Mouse (Mus musculus) hindbrain, embryonic 10.5 days (tissue): Measurements from ENCODE around the gene Tmem25. TPM values are rescaled to one million over a fixed set of nuclear protein-coding genes. Genes with fewer than 3 reads are reported as not detected.
"Not testable (repeated sequence)": the region's sequence is repeated elsewhere in the genome, so short reads cannot be mapped to it uniquely, and the experiment has no call there.

Experiments used
- DNase-seq: peaks from one replicate; pipeline ENCODE4 v3.0.0-alpha.2; 2017; ENCODE audit warnings: low spot score
- H3K27ac ChIP-seq: fragments of 300-500 bp; sonication (generic); 2 replicates; pipeline ENCODE4 v1.5.1; 2016; ENCODE audit warnings: mild to moderate bottlenecking, moderate library complexity
- H3K27me3 ChIP-seq: fragments of 300-500 bp; sonication (generic); 2 replicates; pipeline ENCODE4 v1.6.1; 2016; ENCODE audit warnings: mild to moderate bottlenecking; ENCODE audit not compliant: poor library complexity, insufficient read depth, severe bottlenecking
- H3K36me3 ChIP-seq: fragments of 300-500 bp; sonication (generic); 2 replicates; pipeline ENCODE4 v1.6.1; 2016; ENCODE audit warnings: mild to moderate bottlenecking, moderate library complexity
- H3K4me1 ChIP-seq: fragments of 300-500 bp; sonication (generic); replicated peaks from 2 replicates; pipeline ENCODE4 v1.6.1; 2016; ENCODE audit warnings: mild to moderate bottlenecking
- H3K4me3 ChIP-seq: fragments of 300-500 bp; sonication (generic); 2 replicates; pipeline ENCODE4 v1.5.1; 2016; ENCODE audit warnings: mild to moderate bottlenecking, moderate library complexity
- H3K9me3 ChIP-seq: fragments of 300-500 bp; sonication (generic); 2 replicates; pipeline ENCODE4 v1.6.1; 2016; ENCODE audit warnings: mild to moderate bottlenecking, moderate library complexity
- WGBS: fragments of 180-500 bp; shearing (Covaris S2); methylation state at CpG from one replicate; pipeline ENCODE4 v1.1.7; 2016; 5-methylcytosine and 5-hydroxymethylcytosine counted together
- polyA plus RNA-seq: library from polyadenylated mRNA; unstranded; fragments of >200 nt; fragmentation: Nextera tagmentation; extraction: Ambion mirVana; gene quantifications from 2 replicates; pipeline ENCODE4 v1.2.1, GENCODE M21; 2016

Gene Tmem25
- polyA plus RNA-seq, 1 experiment from 2014 or later = 3.2 TPM

DNA sequence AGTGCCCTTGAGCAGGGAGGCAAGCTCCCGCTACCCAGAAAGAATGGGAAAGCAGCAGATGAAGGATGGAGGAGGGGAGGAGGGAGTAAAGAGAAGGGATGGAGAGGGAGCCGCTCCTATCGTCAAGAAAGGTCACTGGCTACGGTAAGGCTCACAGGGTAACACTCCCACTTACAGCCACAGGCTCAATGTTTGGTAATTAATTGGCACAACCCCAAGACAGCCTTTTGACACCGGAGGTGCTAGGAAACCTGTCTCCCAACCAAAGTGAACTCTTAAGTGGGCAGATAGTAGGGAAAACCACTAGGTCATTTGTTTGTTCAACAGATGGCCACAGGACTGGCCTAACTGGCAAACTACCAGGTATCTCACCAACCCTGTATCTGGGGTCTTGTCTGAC lies 8.0 kb upstream of the Tmem25 start:
- Histone ChIP-seq H3K36me3 (peaks cover 77% of the 10 kb centered on the region), H3K4me1 (no peaks in the 10 kb centered on the region)
- WGBS = 74% methylated on average over 5 of the region's 5 CpGs

DNA sequence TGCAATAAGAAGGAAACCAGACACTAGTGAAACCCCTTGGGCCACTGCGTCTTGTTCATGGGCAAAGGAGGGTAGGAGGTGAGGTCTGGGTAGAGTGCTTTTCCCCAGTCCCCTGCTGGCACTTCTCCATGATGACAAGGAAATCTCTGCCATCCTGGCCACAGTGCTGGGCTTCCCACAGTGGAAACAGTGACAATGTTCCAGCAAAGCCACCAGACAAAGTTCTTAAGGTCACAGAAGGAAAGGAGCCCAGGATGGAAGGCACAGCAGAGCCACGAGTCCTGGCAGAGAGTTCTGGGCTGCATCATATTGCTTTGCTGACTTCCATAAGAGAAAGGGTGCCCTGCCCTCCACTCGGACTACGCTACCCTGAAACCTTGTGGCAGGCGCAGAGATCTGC lies 6.4 kb upstream of the Tmem25 start:
- peaks cover 61% of the 10 kb centered on the region for H3K36me3 ChIP-seq
- H3K9me3 ChIP-seq = no peaks in the 10 kb centered on the region
- 98% methylated on average over 5 of the region's 5 CpGs for WGBS
- no peak overlapping the region for H3K4me3 ChIP-seq
- no peak for DNase-seq
- H3K27ac ChIP-seq = no peak overlapping the region
- no peaks in the 10 kb centered on the region for H3K4me1 ChIP-seq
- peaks cover 20% of the 10 kb centered on the region for H3K27me3 ChIP-seq

More for the DNA sequence above, 8.0 kb upstream of the Tmem25 start:
- H3K27ac ChIP-seq = no peak overlapping the region
- H3K27me3 ChIP-seq = peaks cover 4% of the 10 kb centered on the region; the same call in 1 of the 2 replicates
- no peak for DNase-seq
- no peak overlapping the region for H3K4me3 ChIP-seq
- no peaks in the 10 kb centered on the region for H3K9me3 ChIP-seq

DNA sequence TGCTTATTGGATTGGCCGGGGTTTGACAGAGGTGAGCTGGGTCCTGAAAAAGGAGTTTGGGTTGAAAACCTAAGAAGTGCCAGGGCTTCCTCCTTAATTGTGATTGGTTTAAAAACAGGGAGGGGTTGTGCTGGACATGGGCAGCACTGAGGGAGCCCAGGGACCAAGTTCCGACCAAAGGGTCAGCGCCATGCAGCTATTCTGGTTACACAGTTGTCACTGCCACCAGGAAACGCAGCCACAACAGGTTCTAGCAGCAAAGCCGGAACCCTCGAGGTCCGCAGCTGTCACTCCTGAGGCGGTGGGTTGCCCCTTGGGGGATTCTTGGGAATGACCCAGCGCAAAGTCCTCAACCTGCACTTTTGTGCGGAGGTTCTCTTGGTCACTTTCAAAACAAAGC lies 5.6 kb upstream of the Tmem25 start:
- no peak for DNase-seq
- no peak overlapping the region for H3K27ac ChIP-seq
- H3K4me3 ChIP-seq = no peak overlapping the region
- H3K36me3 ChIP-seq = peaks cover 52% of the 10 kb centered on the region
- peaks cover 28% of the 10 kb centered on the region for H3K27me3 ChIP-seq
- H3K4me1 ChIP-seq = peaks cover 8% of the 10 kb centered on the region
- no peaks in the 10 kb centered on the region for H3K9me3 ChIP-seq
- WGBS = 92% methylated on average over 10 of the region's 10 CpGs

DNA sequence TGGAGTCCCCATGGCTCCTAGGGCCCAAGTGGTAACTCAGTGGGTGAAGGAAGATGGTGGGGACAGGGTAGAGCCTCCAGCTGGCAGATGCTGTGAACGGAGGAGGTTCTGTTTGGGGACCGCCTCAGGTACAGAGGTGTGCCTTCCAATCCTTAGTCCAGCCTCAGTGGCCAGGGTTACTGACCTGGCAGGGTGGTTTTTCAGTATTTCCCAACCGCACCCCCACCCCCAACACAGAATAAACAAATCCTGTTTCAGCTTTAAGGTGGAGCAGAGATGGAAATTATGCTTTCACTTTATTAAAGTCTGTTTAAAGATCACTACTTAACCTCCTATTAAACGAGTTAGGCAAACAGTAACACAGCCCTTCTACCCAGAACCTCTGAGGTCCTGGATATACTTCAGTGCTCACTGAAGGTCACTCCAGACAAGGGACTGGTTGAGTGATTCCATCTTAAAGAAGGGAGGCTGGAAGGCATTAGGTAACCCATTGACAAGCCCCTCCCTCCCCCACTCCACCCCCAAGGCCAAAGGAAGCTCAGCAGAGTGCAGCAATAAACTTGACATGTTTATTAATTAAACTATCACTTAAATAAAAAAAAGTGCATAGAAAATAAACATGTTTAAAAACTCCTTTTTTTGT lies 3.8 kb upstream of the Tmem25 start, which contains the start of gene Ttc36:
Gene Ttc36 (minus strand): TSS at position 265 of the 643 bp plus-strand sequence.
- Histone ChIP-seq H3K4me3 (no peak within 1 kb of the TSS), H3K27ac (no peak within 1 kb of the TSS), H3K36me3 (peaks cover 35% of the 10 kb centered on the region), H3K4me1 (peaks cover 25% of the 10 kb centered on the region), H3K9me3 (no peaks in the 10 kb centered on the region), H3K27me3 (peaks cover 40% of the 10 kb centered on the region)
- 78% methylated on average over 4 of the region's 4 CpGs for WGBS
- no peak for DNase-seq

DNA sequence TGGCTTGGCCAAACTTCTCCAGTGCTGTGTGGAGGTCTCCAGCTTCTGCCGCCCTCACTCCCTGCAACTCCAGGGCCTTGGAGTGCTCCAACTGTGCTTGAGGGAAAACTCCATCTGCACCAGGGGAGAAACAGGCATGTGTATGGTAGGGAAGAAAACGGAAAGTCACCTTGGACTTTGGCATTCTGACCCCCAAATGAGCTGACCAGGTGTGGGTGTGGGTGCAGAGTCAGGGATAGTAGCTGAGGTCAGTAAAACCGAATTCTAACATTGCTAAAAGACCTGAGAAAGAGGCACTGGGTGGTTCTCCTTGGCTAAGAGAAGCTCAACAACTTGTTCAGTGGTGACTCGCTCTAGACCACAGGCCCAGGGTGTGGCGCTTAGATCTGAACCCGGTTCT lies 2.6 kb upstream of the Tmem25 start:
- Histone ChIP-seq H3K4me1 (peaks cover 25% of the 10 kb centered on the region), H3K27me3 (peaks cover 48% of the 10 kb centered on the region), H3K4me3 (no peak overlapping the region), H3K36me3 (peaks cover 22% of the 10 kb centered on the region), H3K9me3 (no peaks in the 10 kb centered on the region), H3K27ac (no peak overlapping the region)
- WGBS = 83% methylated on average over 6 of the region's 6 CpGs
- DNase-seq = no peak

DNA sequence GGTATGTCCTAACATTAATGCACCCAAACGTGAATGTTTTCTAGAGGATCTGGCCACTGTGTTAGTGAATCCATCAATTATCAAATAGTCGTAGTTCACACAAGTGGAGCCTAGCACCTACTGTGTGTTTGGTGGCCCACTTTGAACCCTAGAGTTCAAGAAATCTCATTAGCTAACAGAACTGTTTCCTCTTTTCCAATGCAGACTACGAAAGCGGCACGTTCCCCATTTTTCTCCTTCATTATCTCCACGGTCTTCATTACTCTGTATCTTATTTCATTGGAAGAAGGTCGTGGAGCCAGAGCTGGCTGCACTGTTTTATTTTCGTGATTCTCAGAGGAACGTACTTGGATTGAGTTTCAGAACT lies 834 bp upstream of the Tmem25 start:
- Histone ChIP-seq H3K27ac (peak overlapping the region; percentile 87), H3K4me3 (peak overlapping the region; percentile 67), H3K9me3 (no peaks in the 10 kb centered on the region), H3K36me3 (peaks cover 5% of the 10 kb centered on the region), H3K4me1 (peaks cover 25% of the 10 kb centered on the region), H3K27me3 (peaks cover 54% of the 10 kb centered on the region)
- WGBS = 45% methylated on average over 9 of the region's 9 CpGs
- DNase-seq = no peak

DNA sequence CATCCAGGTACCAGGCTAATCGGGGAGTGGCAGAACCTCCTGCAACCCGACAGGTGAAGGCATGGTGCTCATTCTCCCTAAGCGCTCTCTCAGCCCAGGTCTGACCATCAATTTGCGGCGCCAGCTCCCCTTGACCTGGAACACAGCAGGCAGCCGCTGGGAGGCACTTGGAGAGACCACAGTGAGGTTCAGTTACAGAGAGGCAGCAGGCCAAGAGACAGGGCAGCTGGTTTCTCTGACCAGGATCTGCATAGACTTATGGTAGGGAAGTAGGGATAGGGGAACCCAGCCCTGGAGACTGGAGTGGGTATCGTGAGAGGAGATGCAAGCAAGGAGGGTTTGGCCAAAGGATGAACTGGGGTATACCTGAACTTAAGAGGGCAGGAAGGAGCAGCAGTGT lies 809 bp downstream of the Tmem25 start:
- Histone ChIP-seq H3K4me3 (peak overlapping the region; percentile 67), H3K9me3 (no peaks in the 10 kb centered on the region), H3K27ac (no peak overlapping the region), H3K36me3 (no peaks in the 10 kb centered on the region), H3K4me1 (peaks cover 25% of the 10 kb centered on the region), H3K27me3 (peaks cover 54% of the 10 kb centered on the region)
- DNase-seq = no peak
- 40% methylated on average over 7 of the region's 7 CpGs for WGBS

DNA sequence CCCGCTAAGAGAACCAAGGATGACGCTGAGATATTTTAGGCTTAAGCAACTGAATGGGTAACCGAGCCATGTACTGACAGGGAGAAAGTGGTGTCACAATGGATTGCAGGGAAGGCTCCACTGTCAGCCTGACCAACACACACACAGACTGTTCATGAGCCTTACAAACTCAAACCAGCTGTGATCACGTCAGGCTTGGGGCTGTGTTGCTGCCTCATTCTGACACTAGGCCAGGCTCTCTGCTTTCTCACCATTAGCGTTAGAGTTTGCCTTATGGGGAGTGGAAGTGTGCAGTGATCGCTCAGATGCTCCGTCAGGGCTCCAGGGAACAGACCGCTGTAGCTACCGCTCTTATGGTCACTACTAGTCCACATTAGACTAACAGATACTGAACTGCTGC lies 6.3 kb downstream of the Tmem25 start:
- peaks cover 13% of the 10 kb centered on the region for H3K27me3 ChIP-seq
- WGBS = 80% methylated on average over 9 of the region's 9 CpGs
- H3K4me1 ChIP-seq = no peaks in the 10 kb centered on the region
- no peak for DNase-seq
- H3K9me3 ChIP-seq = no peaks in the 10 kb centered on the region
- no peak overlapping the region for H3K4me3 ChIP-seq
- H3K36me3 ChIP-seq = peaks cover 52% of the 10 kb centered on the region
- H3K27ac ChIP-seq = no peak overlapping the region

DNA sequence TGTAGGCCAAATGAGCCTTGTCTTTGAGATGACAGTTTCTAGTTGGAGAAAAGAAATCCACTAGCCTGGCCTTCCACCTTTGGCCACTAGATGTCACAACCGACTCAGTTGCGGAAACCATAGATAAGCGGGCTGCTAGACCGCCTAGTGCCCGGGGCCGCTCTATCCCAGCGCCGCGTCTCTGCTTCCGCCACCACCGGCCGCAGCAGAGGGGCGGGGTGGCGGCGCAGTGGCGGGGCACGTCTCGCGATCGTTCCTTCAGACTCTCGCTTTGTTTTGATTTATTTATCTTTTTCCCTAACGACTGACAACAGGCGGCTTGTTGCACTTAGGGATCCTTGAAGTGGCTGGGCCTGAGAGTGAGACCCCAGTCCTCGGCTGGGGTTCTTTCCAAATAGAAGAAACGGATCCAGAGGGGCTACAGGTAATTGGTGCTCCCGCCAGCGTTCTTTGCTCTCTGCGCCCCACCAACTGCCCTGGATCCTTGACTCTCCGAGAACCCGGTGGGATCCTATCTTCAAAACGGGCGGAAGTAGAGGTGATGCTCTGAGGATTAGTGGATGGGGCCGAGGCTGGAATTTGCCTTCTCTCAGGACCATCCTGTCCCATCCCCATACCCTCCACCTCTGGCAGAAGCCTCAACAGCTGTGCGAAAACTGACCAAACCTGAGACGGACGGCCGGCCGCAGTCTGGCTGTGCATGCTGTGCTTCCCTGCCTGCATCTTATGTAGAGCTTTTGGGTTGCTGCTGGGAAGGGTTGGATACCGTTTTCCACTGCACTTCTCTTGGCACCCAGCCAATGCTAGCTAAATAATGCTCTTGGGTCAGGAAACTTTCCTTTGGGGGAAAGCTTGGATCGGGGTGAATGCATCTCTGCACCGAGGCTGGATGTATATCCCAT lies 26.1 kb downstream of the Tmem25 start:
- peak; percentile 93 for DNase-seq
- Histone ChIP-seq H3K27me3 (no peaks in the 10 kb centered on the region), H3K4me1 (peaks cover 7% of the 10 kb centered on the region), H3K9me3 (no peaks in the 10 kb centered on the region), H3K4me3 (peak overlapping the region; percentile 72), H3K36me3 (peaks cover 24% of the 10 kb centered on the region), H3K27ac (peak overlapping the region; percentile 89)
- under 1% methylated on average over 41 of the region's 41 CpGs for WGBS

DNA sequence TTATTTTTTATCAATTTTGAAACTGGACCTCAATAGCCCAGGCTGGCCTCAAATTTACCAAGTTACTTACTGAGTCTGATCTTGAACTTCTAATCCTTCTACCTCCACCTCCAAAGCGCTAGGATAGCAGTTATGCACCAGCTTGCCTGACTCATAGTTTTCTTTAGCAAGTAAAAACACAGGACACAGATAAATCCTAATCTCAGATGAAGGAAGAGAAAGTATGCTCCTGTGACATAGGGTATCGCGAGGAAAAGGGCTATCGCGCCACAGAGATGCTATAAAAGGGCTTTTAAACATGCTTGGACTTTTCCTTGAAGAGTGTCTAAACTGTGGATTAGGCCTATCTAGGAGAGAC lies 26.7 kb downstream of the Tmem25 start:
- whole genome bisulfite sequencing = 22% methylated on average over 5 of the region's 5 CpGs
- DNase-seq = no peak
- Histone ChIP-seq H3K4me1 (peaks cover 7% of the 10 kb centered on the region), H3K9me3 (no peaks in the 10 kb centered on the region), H3K27ac (no peak overlapping the region), H3K4me3 (peak overlapping the region; percentile 72), H3K36me3 (peaks cover 24% of the 10 kb centered on the region), H3K27me3 (no peaks in the 10 kb centered on the region)

DNA sequence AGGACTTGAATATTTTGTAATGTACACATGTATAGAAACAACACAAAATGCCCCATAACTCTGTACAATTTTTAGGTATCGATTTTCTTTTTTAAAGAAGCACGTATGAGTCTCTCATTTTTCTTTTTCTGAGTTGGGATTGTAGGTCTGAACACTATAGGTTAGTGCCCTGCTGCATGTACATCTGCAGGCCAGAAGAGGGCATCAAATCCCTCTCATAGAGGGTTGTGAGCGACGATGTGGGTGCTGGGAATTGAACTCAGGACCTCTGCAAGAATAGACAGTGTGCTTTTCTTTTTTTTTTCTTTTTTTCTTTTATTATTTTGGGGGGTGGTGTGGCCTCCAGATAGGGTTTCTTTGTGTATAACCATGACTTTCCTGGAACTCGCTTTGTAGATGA lies 27.7 kb downstream of the Tmem25 start:
- Histone ChIP-seq H3K36me3 (peaks cover 20% of the 10 kb centered on the region), H3K4me1 (peaks cover 13% of the 10 kb centered on the region), H3K27me3 (no peaks in the 10 kb centered on the region), H3K27ac (no peak overlapping the region), H3K9me3 (no peaks in the 10 kb centered on the region), H3K4me3 (no peak overlapping the region)
- no peak for DNase-seq
- WGBS = 93% methylated on average over 5 of the region's 5 CpGs

DNA sequence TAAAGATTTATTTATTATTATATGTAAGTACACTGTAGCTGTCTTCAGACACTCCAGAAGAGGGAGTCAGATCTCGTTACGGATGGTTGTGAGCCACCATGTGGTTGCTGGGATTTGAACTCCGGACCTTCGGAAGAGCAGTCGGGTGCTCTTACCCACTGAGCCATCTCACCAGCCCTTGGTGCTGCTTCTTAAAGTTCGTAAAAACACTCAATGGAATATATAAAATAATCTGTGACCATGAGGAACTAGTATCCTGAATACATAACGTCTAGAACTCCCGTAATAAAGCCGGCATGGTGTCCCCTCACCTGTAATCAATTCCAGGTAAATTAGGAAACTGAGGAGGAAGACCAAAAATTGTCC lies 31.1 kb downstream of the Tmem25 start:
- not testable (repeated sequence) for H3K36me3 ChIP-seq, H3K9me3 ChIP-seq, DNase-seq, H3K27me3 ChIP-seq
- Histone ChIP-seq H3K4me3 (peak overlapping the region; percentile 100), H3K27ac (peak overlapping the region; percentile 97; the same call in 1 of the 2 replicates), H3K4me1 (peaks cover 22% of the 10 kb centered on the region)
- 37% methylated on average over 9 of the region's 9 CpGs for WGBS
